Mouse (Mus musculus): ENCODE results near the gene Mrps2.

Mrps2 gene

GRCm38 (mm10) chr2:28467860-28468485 lies at the start of gene Mrps2:
Gene Mrps2, plus strand, starts transcription at chr2:28468066.
- in situ Hi-C loops (cut with MboI; ENCODE audit: low pct_unique_long_range_greater_than_20kb in 1 of 2, low sequenced_read_pairs in 2 of 2, unreplicated experiment in 1 of 2): no loop called here

GRCm38 (mm10) chr2:28419898-28420297 lies 48.0 kb upstream of the Mrps2 start:
- in situ Hi-C loops (cut with MboI; ENCODE audit: low pct_unique_long_range_greater_than_20kb in 1 of 2, low sequenced_read_pairs in 2 of 2, unreplicated experiment in 1 of 2): loop anchor here (25.0 kb wide), 1 partner anchor 208 kb away; no protein-coding TSS in a partner anchor

- in situ Hi-C loops (cut with MboI; ENCODE audit: low pct_unique_long_range_greater_than_20kb in 1 of 2, low sequenced_read_pairs in 2 of 2, unreplicated experiment in 1 of 2): loop anchor here (25.0 kb wide), 1 partner anchor 211 kb away; no protein-coding TSS in a partner anchor
These were observed 44.7 kb upstream of the Mrps2 start for GRCm38 (mm10) chr2:28423167-28423566.

- in situ Hi-C loops (cut with MboI; ENCODE audit: low pct_unique_long_range_greater_than_20kb in 1 of 2, low sequenced_read_pairs in 2 of 2, unreplicated experiment in 1 of 2): no loop called here
These were observed 40.6 kb upstream of the Mrps2 start for GRCm38 (mm10) chr2:28427226-28427625.

GRCm38 (mm10) chr2:28430846-28431245 lies 37.0 kb upstream of the Mrps2 start:
- in situ Hi-C loops (cut with MboI; ENCODE audit: low pct_unique_long_range_greater_than_20kb in 1 of 2, low sequenced_read_pairs in 2 of 2, unreplicated experiment in 1 of 2): no loop called here

- in situ Hi-C loops (cut with MboI; ENCODE audit: low pct_unique_long_range_greater_than_20kb in 1 of 2, low sequenced_read_pairs in 2 of 2, unreplicated experiment in 1 of 2): no loop called here
These were observed 35.1 kb upstream of the Mrps2 start for GRCm38 (mm10) chr2:28432811-28433210.

GRCm38 (mm10) chr2:28433512-28433911 lies 34.4 kb upstream of the Mrps2 start:
- in situ Hi-C loops (cut with MboI; ENCODE audit: low pct_unique_long_range_greater_than_20kb in 1 of 2, low sequenced_read_pairs in 2 of 2, unreplicated experiment in 1 of 2): no loop called here

- in situ Hi-C loops (cut with MboI; ENCODE audit: low pct_unique_long_range_greater_than_20kb in 1 of 2, low sequenced_read_pairs in 2 of 2, unreplicated experiment in 1 of 2): no loop called here
These were observed 32.5 kb upstream of the Mrps2 start for GRCm38 (mm10) chr2:28435401-28435800.

- in situ Hi-C loops (cut with MboI; ENCODE audit: low pct_unique_long_range_greater_than_20kb in 1 of 2, low sequenced_read_pairs in 2 of 2, unreplicated experiment in 1 of 2): no loop called here
These were observed 27.0 kb upstream of the Mrps2 start for GRCm38 (mm10) chr2:28440842-28441241.

GRCm38 (mm10) chr2:28445082-28445481 lies 22.8 kb upstream of the Mrps2 start:
- in situ Hi-C loops (cut with MboI; ENCODE audit: low pct_unique_long_range_greater_than_20kb in 1 of 2, low sequenced_read_pairs in 2 of 2, unreplicated experiment in 1 of 2): no loop called here

GRCm38 (mm10) chr2:28446181-28446514 lies 21.7 kb upstream of the Mrps2 start:
- in situ Hi-C loops (cut with MboI; ENCODE audit: low pct_unique_long_range_greater_than_20kb in 1 of 2, low sequenced_read_pairs in 2 of 2, unreplicated experiment in 1 of 2): no loop called here

- in situ Hi-C loops (cut with MboI; ENCODE audit: low pct_unique_long_range_greater_than_20kb in 1 of 2, low sequenced_read_pairs in 2 of 2, unreplicated experiment in 1 of 2): no loop called here
These were observed 21.2 kb upstream of the Mrps2 start, which contains the start of gene Ppp1r26 for GRCm38 (mm10) chr2:28446515-28447314. Gene Ppp1r26, plus strand, starts transcription at chr2:28446800.

GRCm38 (mm10) chr2:28447315-28447670 lies 20.6 kb upstream of the Mrps2 start:
- in situ Hi-C loops (cut with MboI; ENCODE audit: low pct_unique_long_range_greater_than_20kb in 1 of 2, low sequenced_read_pairs in 2 of 2, unreplicated experiment in 1 of 2): no loop called here

- in situ Hi-C loops (cut with MboI; ENCODE audit: low pct_unique_long_range_greater_than_20kb in 1 of 2, low sequenced_read_pairs in 2 of 2, unreplicated experiment in 1 of 2): no loop called here
These were observed 16.2 kb upstream of the Mrps2 start for GRCm38 (mm10) chr2:28451663-28452062.

- in situ Hi-C loops (cut with MboI; ENCODE audit: low pct_unique_long_range_greater_than_20kb in 1 of 2, low sequenced_read_pairs in 2 of 2, unreplicated experiment in 1 of 2): no loop called here
These were observed 14.3 kb upstream of the Mrps2 start for GRCm38 (mm10) chr2:28453539-28453938.

- in situ Hi-C loops (cut with MboI; ENCODE audit: low pct_unique_long_range_greater_than_20kb in 1 of 2, low sequenced_read_pairs in 2 of 2, unreplicated experiment in 1 of 2): no loop called here
These were observed 11.2 kb upstream of the Mrps2 start for GRCm38 (mm10) chr2:28456616-28457015.

GRCm38 (mm10) chr2:28463919-28464318 lies 3.9 kb upstream of the Mrps2 start:
- in situ Hi-C loops (cut with MboI; ENCODE audit: low pct_unique_long_range_greater_than_20kb in 1 of 2, low sequenced_read_pairs in 2 of 2, unreplicated experiment in 1 of 2): no loop called here

- in situ Hi-C loops (cut with MboI; ENCODE audit: low pct_unique_long_range_greater_than_20kb in 1 of 2, low sequenced_read_pairs in 2 of 2, unreplicated experiment in 1 of 2): no loop called here
These were observed 2.9 kb upstream of the Mrps2 start for GRCm38 (mm10) chr2:28464919-28465318.

GRCm38 (mm10) chr2:28465836-28466518 lies 1.9 kb upstream of the Mrps2 start, which contains the start of gene 1700007K13Rik:
Gene 1700007K13Rik, minus strand, starts transcription at chr2:28466332.
- in situ Hi-C loops (cut with MboI; ENCODE audit: low pct_unique_long_range_greater_than_20kb in 1 of 2, low sequenced_read_pairs in 2 of 2, unreplicated experiment in 1 of 2): no loop called here

Data from mouse embryonic stem cell (cell line).